Comparison of ENCODE assay signal across 9 mouse cellular contexts in the genomic region with DNA sequence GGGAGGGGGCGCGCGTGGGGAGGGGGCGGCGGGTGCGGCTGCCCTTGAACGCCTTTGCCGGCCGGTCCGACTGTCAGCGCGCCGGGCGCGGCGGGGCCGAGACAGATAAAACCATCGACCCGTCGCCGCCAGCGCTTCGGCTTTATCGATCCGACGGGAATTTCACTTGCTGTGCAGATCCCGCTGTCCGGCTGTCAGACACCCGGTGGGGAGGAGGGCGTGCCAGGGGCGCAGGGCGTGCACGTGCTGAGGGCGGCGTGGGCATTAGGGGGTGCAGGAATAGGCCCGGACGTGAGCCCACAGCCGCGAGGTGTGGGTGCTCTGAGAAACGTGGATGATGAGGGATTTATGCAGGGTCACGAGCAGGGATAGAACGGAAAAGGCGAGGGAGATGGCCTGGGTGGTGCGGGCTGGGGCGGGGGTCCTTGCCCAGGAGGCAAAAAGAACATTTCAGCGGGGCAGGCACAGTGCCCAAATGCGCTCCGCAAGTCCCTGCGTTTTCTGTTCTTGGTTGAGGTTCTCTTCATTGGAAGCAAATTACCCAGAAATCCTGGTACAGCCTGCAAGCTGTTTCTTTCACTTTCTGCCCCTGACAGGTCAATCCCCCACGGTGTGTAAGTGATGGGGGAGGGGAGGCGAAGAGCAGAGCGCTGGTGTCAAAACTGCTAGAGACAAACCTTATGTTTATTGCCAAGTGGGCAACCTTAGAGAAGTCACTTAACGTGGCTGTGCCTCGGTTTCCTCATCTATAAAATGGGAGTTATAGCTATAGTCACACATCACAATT. TPM values are rescaled to one million over a fixed set of nuclear protein-coding genes. Genes with fewer than 3 reads are reported as not detected.
DNase-seq lines count a peak whose midpoint lies in the region; ATAC-seq and TF ChIP-seq lines count a peak whose summit lies in the region.
"Had no signal": no experiment of that assay in that cellular context is flagged by ENCODE, and none has a peak within 500 bp of the region (broad histone marks: within the 10 kb centered on the region; RNA-seq: fewer than 3 reads in every experiment).

No protein-coding gene starts in this region.

- no peaks in the 10 kb centered on the region for H3K9me3 ChIP-seq in hindbrain, embryonic 13.5 days
- no peaks in the 10 kb centered on the region for H3K9me3 ChIP-seq in midbrain, embryonic 12.5 days

- no peak overlapping the region for H3K27ac ChIP-seq in heart, adult 2 months
- H3K27ac ChIP-seq in hindbrain, embryonic 13.5 days, result peak overlapping the region; percentile 23; the same call in 1 of the 2 replicates
- H3K27ac ChIP-seq in midbrain, embryonic 12.5 days (replicated peaks), result peak overlapping the region; percentile 36; the same call in 1 of the 2 replicates
- H3K27ac ChIP-seq: macrophage had no signal

- peak overlapping the region; percentile 52 for H3K4me3 ChIP-seq in heart, adult 2 months
- peak overlapping the region; percentile 37 for H3K4me3 ChIP-seq in hindbrain, embryonic 13.5 days
- H3K4me3 ChIP-seq in midbrain, embryonic 12.5 days, result peak overlapping the region; percentile 36

- H3K4me2 ChIP-seq in hindbrain, embryonic 13.5 days, result peak overlapping the region; percentile 67
- H3K4me2 ChIP-seq in midbrain, embryonic 12.5 days (replicated peaks), result peak overlapping the region; percentile 62

- H3K9ac ChIP-seq in heart, adult 2 months (ENCODE audit: low read depth, low read length), result peak overlapping the region; percentile 79
- H3K9ac ChIP-seq in hindbrain, embryonic 13.5 days, result peak overlapping the region; percentile 65
- H3K9ac ChIP-seq in midbrain, embryonic 12.5 days (replicated peaks), result peak overlapping the region; percentile 50; the same call in 1 of the 2 replicates

- H3K36me3 ChIP-seq in heart, adult 2 months (ENCODE audit: control insufficient read depth, insufficient read depth, low read length), result no peaks in the 10 kb centered on the region
- no peaks in the 10 kb centered on the region for H3K36me3 ChIP-seq in hindbrain, embryonic 13.5 days
- H3K36me3 ChIP-seq in midbrain, embryonic 12.5 days, result no peaks in the 10 kb centered on the region

- WGBS in heart, adult 2 months, result 6% methylated on average over 52 of the region's 54 CpGs
- 4% methylated on average over 51 of the region's 54 CpGs for WGBS in hindbrain, embryonic 13.5 days
- 5% methylated on average over 54 of the region's 54 CpGs for WGBS in midbrain, embryonic 12.5 days

- no peak for TF ChIP-seq CTCF in heart, adult 2 months (IDR thresholded peaks at IDR 0.05)

- intact Hi-C loops in heart, adult 2 months (cut with DNase I), result no loop called here
- intact Hi-C loops in heart, postnatal 25 days (cut with DNase I), result no loop called here

- no peak for DNase-seq in heart, adult 2 months
- no peak for DNase-seq in heart, postnatal 25 days (ENCODE audit: low spot score)
- peak; percentile 57 for DNase-seq in R1 (ENCODE audit: low read depth, low spot score)
- no peak for DNase-seq in cerebellum, adult 8-10 months
- no peak for DNase-seq in urinary bladder, postnatal 4 days (ENCODE audit: low spot score in 2 of 2)

- H3K79me2 ChIP-seq in heart, adult 2 months (replicated peaks; ENCODE audit: control insufficient read depth, insufficient read depth, low read length), result no peaks in the 10 kb centered on the region

- H3K4me1 ChIP-seq in heart, adult 2 months (ENCODE audit: control insufficient read depth, insufficient read depth, low read length), result no peaks in the 10 kb centered on the region
- peaks cover 51% of the 10 kb centered on the region for H3K4me1 ChIP-seq in hindbrain, embryonic 13.5 days (replicated peaks)
- peaks cover 36% of the 10 kb centered on the region for H3K4me1 ChIP-seq in midbrain, embryonic 12.5 days

- 0 out of 2 replicates have a peak, but pooled peaks have one; percentile 14 for ATAC-seq in hindbrain, embryonic 13.5 days (ENCODE audit: low FRiP score)
- no peak for ATAC-seq in midbrain, embryonic 12.5 days (ENCODE audit: low FRiP score, low read depth)
- ATAC-seq in frontal cortex, adult (ENCODE audit: low TSS enrichment), result no peak

- TF ChIP-seq EP300 in heart, adult 2 months (IDR thresholded peaks at IDR 0.05; ENCODE audit: insufficient read depth, low read depth, low read length), result no peak

- H3K27me3 ChIP-seq in heart, adult 2 months (ENCODE audit: control insufficient read depth, insufficient read depth, low read length), result no peaks in the 10 kb centered on the region
- H3K27me3 ChIP-seq in hindbrain, embryonic 13.5 days, result peaks cover 75% of the 10 kb centered on the region
- peaks cover 90% of the 10 kb centered on the region for H3K27me3 ChIP-seq in midbrain, embryonic 12.5 days

- TF ChIP-seq POLR2A in heart, adult 2 months (IDR thresholded peaks at IDR 0.05; ENCODE audit: insufficient read depth, low read depth, low read length), result no peak

RNA-seq across cellular contexts. Expression of a gene that starts 52.5 kb away (rescaled TPM):
- not detected for total RNA-seq in heart, adult 2 months (2021)
- polyA plus RNA-seq in heart, adult 2 months (2012; rRNA removed), result 0.43 TPM in 1 of 2 replicates, not detected in the other
- not detected for total RNA-seq in heart, postnatal 25 days (2021)
- polyA plus RNA-seq in hindbrain, embryonic 13.5 days (2015; fragmentation: Nextera tagmentation; extraction: Ambion mirVana), result 0.97 and 1.1 TPM in 2 replicates
- polyA plus RNA-seq in midbrain, embryonic 12.5 days (2016; fragmentation: Nextera tagmentation; extraction: Ambion mirVana), result 0.32 and 0.47 TPM in 2 replicates
- polyA plus RNA-seq: macrophage had no signal

RNA-seq across cellular contexts. Expression of a gene that starts 52.7 kb away (rescaled TPM):
- 10 to 100 TPM; 25.0 to 30.6 TPM for total RNA-seq in heart, adult 2 months (2021)
- polyA plus RNA-seq in heart, adult 2 months (2012; rRNA removed), result 51.8 and 62.3 TPM in 2 replicates
- total RNA-seq in heart, postnatal 25 days (2021), result 10 to 100 TPM; 23.8 to 30.3 TPM
- polyA plus RNA-seq in hindbrain, embryonic 13.5 days (2015; fragmentation: Nextera tagmentation; extraction: Ambion mirVana), result 8.5 and 10.9 TPM in 2 replicates
- 7.1 TPM in 2 replicates for polyA plus RNA-seq in midbrain, embryonic 12.5 days (2016; fragmentation: Nextera tagmentation; extraction: Ambion mirVana)
